Mouse (Mus musculus) bone marrow, adult 2 months (tissue): ENCODE measurements around the gene Btf3l4. TPM values are rescaled to one million over a fixed set of nuclear protein-coding genes. Genes with fewer than 3 reads are reported as not detected.
A peak's percentile ranks its signal among the peaks of the same experiment; 100 is the strongest.

ENCODE experiments used
- H3K27ac ChIP-seq: fragments of 200-500 bp; 2 replicates; pipeline ENCODE4 v1.5.1; 2012; ENCODE audit warnings: low read depth, mild to moderate bottlenecking, control low read depth, inconsistent platforms, low read length; ENCODE audit not compliant: control insufficient read depth, poor library complexity, insufficient read depth
- H3K4me1 ChIP-seq: fragments of 200-500 bp; 2 replicates; pipeline ENCODE4 v1.6.1; 2011; ENCODE audit warnings: low read length; ENCODE audit not compliant: control insufficient read depth, insufficient read depth
- H3K4me3 ChIP-seq: fragments of 200-500 bp; replicated peaks from 2 replicates; pipeline ENCODE3; 2011; ENCODE audit warnings: mild to moderate bottlenecking, low read depth, low read length, control low read depth; ENCODE audit not compliant: control insufficient read depth
- CTCF ChIP-seq: fragments of 200-500 bp; IDR thresholded peaks from 2 replicates; pipeline ENCODE4 v1.5.1; 2011; ENCODE audit warnings: low read length, control low read depth; ENCODE audit not compliant: control insufficient read depth, insufficient read depth
- POLR2A ChIP-seq: fragments of 200-500 bp; IDR thresholded peaks from 2 replicates; pipeline ENCODE4 v1.6.1; 2011; ENCODE audit warnings: low read depth, mild to moderate bottlenecking, control low read depth, low read length, borderline replicate concordance; ENCODE audit not compliant: control insufficient read depth
- WGBS: fragments of 180-500 bp; shearing (Covaris S2); methylation state at CpG from one replicate; pipeline ENCODE4 v1.1.7; 2018; 5-methylcytosine and 5-hydroxymethylcytosine counted together
- polyA plus RNA-seq: library from polyadenylated mRNA; stranded (reverse); fragments of >200 nt; gene quantifications from 2 replicates; pipeline ENCODE4 v1.2.4, GENCODE M21; 2011; ENCODE audit warnings: low replicate concordance; ENCODE audit not compliant: missing spikeins, insufficient read depth, insufficient read length

The Btf3l4 gene
- polyA plus RNA-seq, 1 experiment: 23.5 TPM

DNA sequence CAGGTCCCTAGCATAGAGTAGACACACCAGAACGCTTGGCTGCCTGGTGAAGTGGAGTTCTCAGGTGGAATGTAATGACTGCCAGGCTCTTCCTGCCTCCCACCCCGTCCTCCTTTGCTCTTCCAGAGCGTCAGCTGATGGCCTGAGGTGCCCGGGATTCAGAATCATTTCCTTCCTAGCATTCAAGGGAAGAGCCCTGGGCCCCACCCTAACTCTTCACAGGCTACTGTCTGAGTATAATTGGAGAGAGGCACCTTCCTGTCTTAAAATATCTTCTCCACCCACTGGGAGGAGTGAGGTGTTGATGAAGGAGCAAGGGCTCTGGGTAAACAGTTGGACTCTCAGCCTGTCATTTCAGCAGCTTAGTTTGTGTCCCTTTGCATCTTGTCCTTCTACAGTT lies 36.7 kb downstream of the Btf3l4 start:
- Histone ChIP-seq H3K4me1 (no peaks in the 10 kb centered on the region), H3K4me3 (no peak overlapping the region), H3K27ac (no peak overlapping the region)
- 43% methylated on average over 4 of the region's 4 CpGs for WGBS
- TF ChIP-seq CTCF (no peak), POLR2A (no peak)

DNA sequence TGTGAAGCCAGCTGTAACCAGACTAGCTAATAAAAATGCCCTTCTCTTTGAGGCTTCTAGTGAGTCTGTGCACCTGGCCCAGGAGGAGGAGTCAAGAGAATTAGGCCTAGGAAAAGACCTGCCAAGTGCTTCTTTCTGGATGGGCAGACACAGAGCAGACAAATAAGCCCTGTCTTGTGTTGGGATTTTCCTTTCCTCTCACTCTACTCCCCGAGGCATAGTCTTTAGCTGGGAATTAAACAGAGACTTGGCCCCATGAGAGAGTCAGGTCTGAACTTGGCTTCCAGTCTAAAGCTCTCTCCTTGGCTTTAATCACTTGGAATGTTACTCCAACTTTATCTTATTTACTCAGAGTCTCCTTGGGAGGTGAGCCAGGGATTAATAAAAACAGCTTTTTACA lies 39.5 kb downstream of the Btf3l4 start:
- Histone ChIP-seq H3K4me1 (no peaks in the 10 kb centered on the region), H3K27ac (no peak overlapping the region), H3K4me3 (no peak overlapping the region)
- TF ChIP-seq CTCF (no peak), POLR2A (no peak)
- WGBS: 64% methylated on average over 1 of the region's 1 CpGs

DNA sequence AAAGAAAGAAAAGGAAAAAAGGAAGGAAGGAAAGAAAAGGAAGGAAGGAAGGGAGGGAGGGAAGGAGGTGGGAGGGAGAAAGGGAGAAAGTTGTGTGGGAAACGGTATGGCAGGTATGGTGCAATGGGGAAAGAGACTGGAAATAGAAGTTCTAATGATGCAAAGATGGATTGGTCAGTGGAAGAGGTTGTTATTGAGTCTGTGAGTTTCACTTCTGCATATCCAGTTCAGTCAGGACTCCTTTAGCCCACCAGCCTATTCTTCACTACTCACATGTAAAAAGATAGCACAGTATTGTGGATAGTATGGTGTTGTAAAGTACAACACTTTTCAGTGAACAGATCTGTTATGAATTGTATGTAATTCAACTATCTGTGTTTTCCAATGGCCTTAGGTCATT lies 42.9 kb downstream of the Btf3l4 start:
- H3K27ac ChIP-seq: no peak overlapping the region
- TF ChIP-seq CTCF: no peak
- TF ChIP-seq POLR2A: no peak
- H3K4me3 ChIP-seq: no peak overlapping the region
- 21% methylated on average over 1 of the region's 1 CpGs for WGBS
- H3K4me1 ChIP-seq: no peaks in the 10 kb centered on the region

DNA sequence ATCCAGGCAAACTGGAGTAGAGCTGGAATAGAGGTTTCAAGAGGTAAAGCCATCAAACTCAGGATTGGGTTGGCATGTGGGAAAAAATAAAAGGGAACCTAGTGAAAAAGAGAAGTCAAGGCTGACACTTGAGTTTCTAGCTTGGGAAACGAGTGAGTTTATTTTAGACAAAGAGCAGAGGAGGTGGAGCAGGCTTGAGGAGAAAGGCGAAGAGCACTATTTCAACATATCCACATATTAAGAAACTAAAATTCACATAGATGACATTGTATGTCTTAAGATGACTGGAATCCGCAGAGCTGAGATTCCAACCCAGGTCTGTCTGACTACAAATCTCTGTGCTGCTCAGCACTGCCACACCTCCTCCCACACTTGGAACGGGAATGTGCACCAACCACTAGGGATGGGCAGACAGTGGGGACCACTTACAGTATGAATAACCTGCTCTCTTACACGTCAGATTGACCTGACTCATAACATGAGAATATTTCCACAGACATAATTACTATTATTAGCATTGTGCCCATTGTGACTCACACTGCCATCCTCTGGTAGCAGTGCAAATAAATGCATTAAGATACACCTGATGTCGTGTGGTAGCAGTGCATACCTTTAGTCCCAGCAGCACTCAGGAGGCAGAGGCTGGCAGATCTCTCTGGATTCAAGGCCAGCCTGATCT lies 44.0 kb downstream of the Btf3l4 start:
- 34% methylated on average over 6 of the region's 6 CpGs for WGBS
- H3K27ac ChIP-seq: peak overlapping the region; percentile 78
- no peak overlapping the region for H3K4me3 ChIP-seq
- H3K4me1 ChIP-seq: no peaks in the 10 kb centered on the region
- no peak for TF ChIP-seq CTCF
- no peak for TF ChIP-seq POLR2A

DNA sequence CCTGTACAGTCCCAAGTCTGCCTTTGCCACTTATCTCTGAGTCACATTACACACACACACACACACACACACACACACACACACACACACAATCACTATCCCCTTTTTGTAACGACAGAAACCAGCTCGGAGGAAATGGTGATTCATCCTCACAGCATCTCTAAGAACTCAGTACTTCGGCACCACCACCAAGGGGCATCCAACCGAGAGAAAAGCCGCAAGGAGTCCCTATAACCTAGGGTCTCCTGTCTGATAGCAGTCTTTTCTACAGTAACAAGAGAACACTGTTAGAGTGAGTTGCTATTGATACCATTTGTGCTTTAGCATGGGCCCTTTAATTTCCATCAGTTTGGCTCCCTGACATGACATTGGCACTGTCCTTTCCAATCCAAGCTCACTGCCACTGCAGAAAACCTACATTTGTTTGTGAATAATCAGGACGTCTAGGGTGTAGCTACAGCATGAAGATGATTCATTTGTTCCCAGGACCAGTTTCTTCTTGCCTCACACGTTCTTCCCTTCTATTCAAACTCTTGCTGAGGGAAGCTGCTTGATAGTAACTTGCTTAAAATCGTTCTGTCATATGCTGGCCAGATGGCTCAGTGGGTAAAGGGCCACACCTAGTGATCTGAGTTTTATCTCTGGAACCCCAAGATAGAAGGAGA lies 50.9 kb downstream of the Btf3l4 start:
- TF ChIP-seq CTCF (no peak), POLR2A (no peak)
- Histone ChIP-seq H3K4me3 (no peak overlapping the region), H3K4me1 (no peaks in the 10 kb centered on the region), H3K27ac (no peak overlapping the region)
- WGBS: 31% methylated on average over 8 of the region's 8 CpGs

DNA sequence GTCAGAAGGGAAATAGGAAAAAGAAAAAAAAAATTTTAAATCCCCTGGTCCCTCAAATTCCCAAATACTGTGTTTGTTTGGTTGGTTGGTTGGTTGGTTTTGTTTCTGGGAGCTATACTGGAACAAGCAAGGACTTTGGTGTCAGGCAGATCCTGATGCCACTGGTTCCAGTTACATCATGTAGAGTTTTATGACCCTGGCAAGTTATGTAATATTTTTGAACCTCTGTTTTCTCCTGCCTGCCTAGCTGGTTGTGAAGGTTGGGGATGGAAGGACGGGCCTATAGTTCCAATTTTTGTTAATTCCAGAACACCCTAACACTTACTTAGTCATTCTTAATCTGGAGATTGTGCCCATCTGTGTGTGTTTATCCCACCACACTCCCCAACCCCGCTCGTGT lies 51.8 kb downstream of the Btf3l4 start:
- TF ChIP-seq CTCF: no peak
- no peak for TF ChIP-seq POLR2A
- Histone ChIP-seq H3K4me1 (no peaks in the 10 kb centered on the region), H3K4me3 (no peak overlapping the region), H3K27ac (no peak overlapping the region)
- 62% methylated on average over 3 of the region's 3 CpGs for WGBS

DNA sequence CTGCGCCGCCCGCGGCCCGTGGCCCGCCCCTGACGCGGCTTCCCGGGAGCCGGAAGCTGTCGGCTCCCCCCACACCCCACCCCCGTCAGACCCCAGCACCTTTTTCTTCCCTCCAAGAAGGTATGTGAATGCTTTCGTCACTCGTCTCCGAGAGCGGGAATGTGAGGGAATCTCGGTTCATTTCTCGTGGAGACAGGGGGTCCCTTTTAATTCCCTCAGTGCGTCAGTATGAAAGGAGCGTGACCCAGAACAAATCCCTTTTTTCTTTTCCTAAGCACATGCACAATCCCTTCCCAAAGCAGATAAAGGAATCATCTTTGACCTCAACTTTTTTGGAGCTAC lies 52.6 kb downstream of the Btf3l4 start:
- 1% methylated on average over 20 of the region's 20 CpGs for WGBS
- no peak overlapping the region; the same call in 1 of the 2 replicates for H3K27ac ChIP-seq

DNA sequence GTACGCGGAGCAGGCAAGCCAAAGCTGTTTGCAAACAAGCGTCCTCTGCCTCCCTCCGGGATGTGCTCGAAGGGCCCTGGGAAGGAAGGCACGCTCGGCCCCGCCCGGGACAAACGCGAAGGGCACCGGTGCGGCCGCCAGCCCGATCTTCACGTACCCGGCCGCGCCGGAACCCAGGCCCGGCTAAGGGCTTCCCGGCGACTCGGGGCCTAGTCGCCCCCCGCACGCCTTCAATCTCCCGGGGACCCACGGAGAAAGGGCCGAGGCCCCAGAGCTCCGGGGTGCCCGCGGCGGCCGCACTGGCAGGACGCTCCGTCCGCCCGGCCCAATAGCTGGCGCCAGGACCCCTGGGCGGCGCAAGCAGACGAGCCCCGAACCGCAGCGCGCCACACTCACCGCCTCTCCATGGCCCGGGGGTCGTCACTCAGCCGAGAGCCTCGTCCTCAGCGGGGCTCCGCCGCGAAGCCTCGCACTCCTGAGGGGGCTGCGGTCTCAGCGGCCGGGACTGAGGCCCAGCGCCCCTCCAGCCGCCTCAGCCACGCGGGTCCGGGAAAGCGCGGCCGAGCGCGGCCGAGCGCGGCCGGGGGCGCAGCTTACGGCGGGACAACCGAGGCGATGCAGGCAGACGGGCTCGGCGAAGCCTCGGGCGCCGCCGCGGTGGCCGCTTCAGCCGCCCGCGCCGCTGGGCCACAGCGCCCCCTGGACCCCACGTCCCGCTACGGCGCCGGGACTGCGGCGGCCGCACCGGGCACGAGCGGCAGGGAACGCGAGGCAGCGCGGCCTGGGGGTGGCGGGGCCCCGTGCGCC lies 53.2 kb downstream of the Btf3l4 start, which contains the start of gene Zfyve9:
Gene Zfyve9, minus strand, starts transcription at position 742 of the 807 bp plus-strand sequence.
- H3K27ac ChIP-seq: peak within 1 kb of the TSS; percentile 73; the same call in 1 of the 2 replicates
- under 1% methylated on average over 105 of the region's 111 CpGs for WGBS
- no peaks in the 10 kb centered on the region for H3K4me1 ChIP-seq
- TF ChIP-seq CTCF (peak; percentile 49; the same call in 1 of the 2 replicates), POLR2A (no peak)
- H3K4me3 ChIP-seq: peak within 1 kb of the TSS; percentile 37

More for the DNA sequence above, 52.6 kb downstream of the Btf3l4 start:
- no peaks in the 10 kb centered on the region for H3K4me1 ChIP-seq
- TF ChIP-seq POLR2A (no peak), CTCF (no peak)
- H3K4me3 ChIP-seq: no peak overlapping the region
